Mouse (Mus musculus): ENCODE data around the gene Soga3.
A peak's percentile ranks its signal among the peaks of the same experiment; 100 is the strongest.

Soga3 gene

GRCm38 (mm10) chr10:29143566-29144335, at the start of gene Soga3:
TSS of gene Soga3 (plus strand) at chr10:29143839.
- DNase-seq (ENCODE audit: low spot score in 2 of 2), result no peak

- DNase-seq (ENCODE audit: low spot score in 2 of 2), result no peak
Measured at GRCm38 (mm10) chr10:29106962-29107361, 36.7 kb upstream of the Soga3 start.

GRCm38 (mm10) chr10:29142556-29143105, 1.0 kb upstream of the Soga3 start:
- DNase-seq (ENCODE audit: low spot score in 2 of 2), result no peak

- no peak for DNase-seq (ENCODE audit: low spot score in 2 of 2)
Measured at GRCm38 (mm10) chr10:29144612-29145405, 1.2 kb downstream of the Soga3 start.

- DNase-seq (ENCODE audit: low spot score in 2 of 2), result no peak
Measured at GRCm38 (mm10) chr10:29146198-29146857, 2.7 kb downstream of the Soga3 start.

GRCm38 (mm10) chr10:29146858-29147640, 3.4 kb downstream of the Soga3 start:
- DNase-seq (ENCODE audit: low spot score in 2 of 2), result peak; percentile 54 to 73

- no peak for DNase-seq (ENCODE audit: low spot score in 2 of 2)
Measured at GRCm38 (mm10) chr10:29147641-29147990, 4.0 kb downstream of the Soga3 start.

- no peak for DNase-seq (ENCODE audit: low spot score in 2 of 2)
Measured at GRCm38 (mm10) chr10:29148076-29148475, 4.4 kb downstream of the Soga3 start.

- no peak for DNase-seq (ENCODE audit: low spot score in 2 of 2)
Measured at GRCm38 (mm10) chr10:29155304-29155703, 11.7 kb downstream of the Soga3 start.

GRCm38 (mm10) chr10:29161664-29162063, 18.0 kb downstream of the Soga3 start:
- no peak for DNase-seq (ENCODE audit: low spot score in 2 of 2)

GRCm38 (mm10) chr10:29173778-29174177, 30.1 kb downstream of the Soga3 start:
- DNase-seq (ENCODE audit: low spot score in 2 of 2), result no peak

GRCm38 (mm10) chr10:29175656-29176055, 32.0 kb downstream of the Soga3 start:
- DNase-seq (ENCODE audit: low spot score in 2 of 2), result no peak

- no peak for DNase-seq (ENCODE audit: low spot score in 2 of 2)
Measured at GRCm38 (mm10) chr10:29176881-29177280, 33.2 kb downstream of the Soga3 start.

- DNase-seq (ENCODE audit: low spot score in 2 of 2), result no peak
Measured at GRCm38 (mm10) chr10:29178003-29178402, 34.4 kb downstream of the Soga3 start.

GRCm38 (mm10) chr10:29180210-29180609, 36.6 kb downstream of the Soga3 start:
- DNase-seq (ENCODE audit: low spot score in 2 of 2), result no peak

- no peak for DNase-seq (ENCODE audit: low spot score in 2 of 2)
Measured at GRCm38 (mm10) chr10:29181046-29181445, 37.4 kb downstream of the Soga3 start.

- no peak for DNase-seq (ENCODE audit: low spot score in 2 of 2)
Measured at GRCm38 (mm10) chr10:29193769-29194168, 50.1 kb downstream of the Soga3 start.

- no peak for DNase-seq (ENCODE audit: low spot score in 2 of 2)
Measured at GRCm38 (mm10) chr10:29196811-29197210, 53.2 kb downstream of the Soga3 start.

- DNase-seq (ENCODE audit: low spot score in 2 of 2), result no peak
Measured at GRCm38 (mm10) chr10:29198642-29199041, 55.0 kb downstream of the Soga3 start, which contains the start of gene Gm49353. TSS of gene Gm49353 (plus strand) at chr10:29198954.

GRCm38 (mm10) chr10:29199835-29200234, 56.2 kb downstream of the Soga3 start:
- DNase-seq (ENCODE audit: low spot score in 2 of 2), result no peak

- no peak for DNase-seq (ENCODE audit: low spot score in 2 of 2)
Measured at GRCm38 (mm10) chr10:29200609-29201008, 57.0 kb downstream of the Soga3 start.
